Mouse (Mus musculus) ES-Bruce4 (cell line): ENCODE results near the gene Cln5. TPM values are rescaled to one million over a fixed set of nuclear protein-coding genes. Genes with fewer than 3 reads are reported as not detected.

Experiments used
- H3K27ac ChIP-seq: 2 replicates; pipeline ENCODE4 v1.5.1; 2012; ENCODE audit warnings: low read length, inconsistent platforms; ENCODE audit not compliant: insufficient read depth
- H3K27me3 ChIP-seq: 2 replicates; pipeline ENCODE4 v1.6.1; 2012; ENCODE audit warnings: mild to moderate bottlenecking, low read length, inconsistent platforms; ENCODE audit not compliant: control insufficient read depth, poor library complexity, insufficient read depth, severe bottlenecking
- H3K36me3 ChIP-seq: 2 replicates; pipeline ENCODE4 v1.6.1; 2012; ENCODE audit warnings: inconsistent platforms, mild to moderate bottlenecking, low read length, moderate library complexity; ENCODE audit not compliant: control insufficient read depth, poor library complexity, insufficient read depth, severe bottlenecking
- H3K4me1 ChIP-seq: one replicate; pipeline ENCODE4 v1.8.1; 2011; ENCODE audit warnings: low read length; ENCODE audit not compliant: control insufficient read depth, insufficient read depth
- H3K4me3 ChIP-seq: 2 replicates; pipeline ENCODE4 v1.5.1; 2011; ENCODE audit warnings: low read depth, mild to moderate bottlenecking, low read length
- H3K9ac ChIP-seq: 2 replicates; pipeline ENCODE4 v1.6.1; 2012; ENCODE audit warnings: low read depth, mild to moderate bottlenecking, inconsistent platforms; ENCODE audit not compliant: poor library complexity, severe bottlenecking
- H3K9me3 ChIP-seq: replicated peaks from 2 replicates; pipeline ENCODE4 v1.6.1; 2012; ENCODE audit warnings: mild to moderate bottlenecking, low read length, inconsistent platforms; ENCODE audit not compliant: control insufficient read depth, poor library complexity, insufficient read depth, severe bottlenecking
- CTCF ChIP-seq: IDR thresholded peaks from one replicate; pipeline ENCODE4 v1.8.1; 2011; ENCODE audit warnings: low read depth, low read length
- EP300 ChIP-seq: IDR thresholded peaks from 2 replicates; pipeline ENCODE4 v1.6.1; 2011; ENCODE audit warnings: low read depth, low read length; ENCODE audit not compliant: insufficient read depth
- POLR2A ChIP-seq: IDR thresholded peaks from one replicate; pipeline ENCODE4 v1.8.1; 2011; ENCODE audit warnings: low read length; ENCODE audit not compliant: insufficient read depth
- polyA plus RNA-seq: library from polyadenylated mRNA; stranded (reverse); fragments of >200 nt; gene quantifications from 2 replicates; pipeline ENCODE4 v1.2.4, GENCODE M21; 2011; ENCODE audit warnings: low read depth; ENCODE audit not compliant: missing spikeins, insufficient read depth, insufficient read length

Cln5 gene
- polyA plus RNA-seq, 1 experiment = 38.7 TPM

GRCm38 (mm10) chr14:103114994-103115670, 45.1 kb downstream of the Cln5 start:
- no peaks in the 10 kb centered on the region for H3K36me3 ChIP-seq

GRCm38 (mm10) chr14:103125756-103126155, 55.7 kb downstream of the Cln5 start:
- no peaks in the 10 kb centered on the region; the same call in 1 of the 2 replicates for H3K36me3 ChIP-seq
- TF ChIP-seq CTCF (no peak), EP300 (no peak), POLR2A (no peak)
- H3K27ac ChIP-seq = no peak overlapping the region
- no peaks in the 10 kb centered on the region for H3K9me3 ChIP-seq
- no peaks in the 10 kb centered on the region for H3K27me3 ChIP-seq
- H3K4me1 ChIP-seq = no peaks in the 10 kb centered on the region
- H3K9ac ChIP-seq = no peak overlapping the region
- H3K4me3 ChIP-seq = no peak overlapping the region

More at GRCm38 (mm10) chr14:103114994-103115670, 45.1 kb downstream of the Cln5 start:
- H3K27ac ChIP-seq = no peak overlapping the region
- no peaks in the 10 kb centered on the region for H3K4me1 ChIP-seq
- H3K9ac ChIP-seq = no peak overlapping the region
- TF ChIP-seq CTCF (no peak), EP300 (no peak), POLR2A (no peak)
- no peaks in the 10 kb centered on the region for H3K9me3 ChIP-seq
- H3K4me3 ChIP-seq = no peak overlapping the region
- H3K27me3 ChIP-seq = no peaks in the 10 kb centered on the region

Other genes starting within 250 kb of the Cln5 start
- 1.7 and 2.2 TPM in 2 replicates for gene Kctd12, start 87.6 kb upstream of the Cln5 start, polyA plus RNA-seq
- gene Acod1, start 23.2 kb upstream of the Cln5 start, polyA plus RNA-seq = not detected in 2 replicates
- 79.9 and 89.9 TPM in 2 replicates for gene Fbxl3, start 29.4 kb downstream of the Cln5 start, polyA plus RNA-seq